Mouse (Mus musculus) left cerebral cortex, adult 18-20 months (tissue): ENCODE measurements around the gene Nkd1. TPM values are rescaled to one million over a fixed set of nuclear protein-coding genes. Genes with fewer than 3 reads are reported as not detected.

ENCODE experiments used
- total RNA-seq, 2 experiments: library from RNA; stranded (reverse); gene quantifications; 2 replicates each; pipeline ENCODE4 v1.2.3; 2021

Nkd1 gene
- total RNA-seq, 2 experiments from 2014 or later, result 13.0 to 13.8 TPM

Other genes with a start within 250 kb of the Nkd1 start
- 1 to 10 TPM; 3.8 to 4.8 TPM for gene Adcy7, start 249.0 kb upstream of the Nkd1 start, total RNA-seq
- gene Brd7, start 159.2 kb upstream of the Nkd1 start, total RNA-seq, result 10 to 100 TPM; 51.1 to 53.5 TPM
- 1 to 10 TPM; 1.2 to 2.3 TPM for gene Snx20, start 114.8 kb downstream of the Nkd1 start, total RNA-seq
- under 1 TPM; 0.45 to 0.79 TPM for gene Nod2, start 126.0 kb downstream of the Nkd1 start, total RNA-seq
- 100 to 1,000 TPM; 116 to 120 TPM for gene Cyld, start 175.7 kb downstream of the Nkd1 start, total RNA-seq